Mouse (Mus musculus): Measurements from ENCODE around the gene Galnt14.
A peak's percentile ranks its signal among the peaks of the same experiment; 100 is the strongest.

Galnt14 gene

DNA sequence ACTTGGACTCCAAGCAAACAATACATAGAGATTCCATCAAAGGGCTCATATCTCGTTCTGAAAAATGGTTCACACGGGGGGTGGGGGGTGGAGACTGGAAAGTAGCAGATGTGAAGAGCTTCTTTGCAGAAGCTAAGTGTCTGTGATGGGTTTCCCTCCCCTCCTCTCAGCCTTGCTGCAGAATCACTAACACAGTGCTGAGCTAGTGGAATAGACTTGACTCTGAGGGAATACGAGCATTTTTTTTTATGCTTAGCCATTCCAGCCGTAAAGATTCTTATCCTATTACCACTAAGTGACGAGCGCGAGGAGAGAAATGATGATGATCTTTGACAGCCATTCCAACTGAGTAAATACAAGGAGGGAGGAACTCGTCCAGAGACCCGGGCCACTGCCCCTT, 142.0 kb downstream of the Galnt14 start:
- no peak for DNase-seq

DNA sequence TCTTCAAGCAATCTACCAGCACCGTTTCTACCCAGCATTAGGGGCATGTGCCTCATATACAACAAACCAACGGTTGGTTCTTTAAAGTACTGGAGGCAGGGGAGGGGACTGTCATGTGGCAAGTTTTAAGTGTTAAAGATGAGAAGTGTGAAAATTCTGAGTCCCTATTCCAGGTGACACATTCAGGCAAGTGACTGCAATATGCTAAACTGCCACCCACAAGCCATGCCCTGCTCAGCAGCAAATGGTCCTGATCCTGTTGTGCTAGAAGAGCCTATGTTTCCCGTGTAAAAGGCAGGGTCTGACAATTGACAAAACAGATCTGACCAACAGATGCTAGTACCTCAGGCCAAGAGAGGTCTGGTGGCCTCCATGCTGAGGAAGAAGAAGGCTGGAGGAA, 149.1 kb downstream of the Galnt14 start:
- no peak for DNase-seq

DNA sequence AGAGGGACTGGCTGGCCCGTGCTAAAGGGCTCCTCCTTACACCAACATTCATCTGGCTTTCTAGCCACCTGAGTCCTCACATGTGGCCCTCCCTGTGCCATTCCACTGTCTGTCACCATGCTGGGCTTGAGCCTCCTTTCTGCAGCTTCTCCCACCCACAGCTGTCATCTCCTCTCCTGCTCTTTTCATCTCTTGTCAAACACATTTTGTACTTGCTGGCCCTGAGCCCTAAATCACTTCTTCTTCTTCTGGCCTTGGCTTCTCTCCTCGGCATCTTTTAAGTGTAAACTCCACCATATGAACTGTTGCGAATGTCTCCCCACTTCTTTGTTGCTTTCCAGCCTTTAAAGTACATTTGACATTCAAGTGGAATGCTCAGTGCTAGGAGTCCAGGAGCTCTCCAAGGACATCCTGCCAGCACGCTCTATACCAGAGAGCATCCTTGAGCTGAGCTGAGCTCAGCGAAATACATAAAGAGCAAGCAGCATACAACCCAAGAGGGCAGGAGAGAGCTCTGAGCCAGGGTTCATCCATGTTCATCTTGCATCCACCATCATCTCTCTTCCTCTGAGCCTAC, 150.0 kb downstream of the Galnt14 start:
- no peak for DNase-seq

DNA sequence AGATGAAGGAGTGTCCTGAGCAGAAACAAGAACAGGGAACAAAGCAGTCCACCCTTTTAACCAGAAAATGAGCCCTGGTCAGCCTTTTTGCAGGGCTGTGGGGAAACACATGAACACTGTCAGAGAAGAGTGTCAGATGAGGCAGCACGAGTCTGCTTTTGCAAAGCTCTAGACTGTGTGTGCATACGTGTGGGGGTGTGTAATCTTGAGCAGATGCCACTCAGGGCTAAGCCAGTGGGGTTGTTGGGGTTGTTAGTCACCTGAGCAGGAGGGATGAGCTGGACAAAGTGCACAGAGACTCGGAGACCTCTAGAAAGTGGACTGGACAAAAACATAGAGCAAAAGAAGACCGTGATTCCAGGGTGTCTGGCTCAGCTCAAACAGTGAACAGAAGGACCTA, 150.8 kb downstream of the Galnt14 start:
- DNase-seq: no peak

DNA sequence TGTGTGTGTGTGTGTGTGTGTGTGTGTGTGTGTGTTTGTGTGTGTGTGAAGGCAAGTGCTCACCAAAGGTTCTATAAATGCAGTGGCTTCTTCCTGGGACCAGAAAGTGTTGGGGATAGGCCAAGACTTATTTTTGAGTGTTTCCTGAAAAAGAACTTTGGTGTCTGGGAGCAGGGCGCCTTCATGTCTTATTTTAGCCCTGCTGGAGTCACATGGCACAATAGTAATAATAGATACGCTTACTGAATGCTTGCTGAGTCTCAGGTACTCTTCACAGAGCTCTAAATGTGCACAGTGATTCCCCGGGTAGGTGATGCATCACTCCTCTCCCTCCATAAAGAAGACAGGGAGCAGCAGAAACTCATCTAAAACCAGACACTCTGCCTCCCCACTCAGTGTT, 153.2 kb downstream of the Galnt14 start:
- DNase-seq: no peak

DNA sequence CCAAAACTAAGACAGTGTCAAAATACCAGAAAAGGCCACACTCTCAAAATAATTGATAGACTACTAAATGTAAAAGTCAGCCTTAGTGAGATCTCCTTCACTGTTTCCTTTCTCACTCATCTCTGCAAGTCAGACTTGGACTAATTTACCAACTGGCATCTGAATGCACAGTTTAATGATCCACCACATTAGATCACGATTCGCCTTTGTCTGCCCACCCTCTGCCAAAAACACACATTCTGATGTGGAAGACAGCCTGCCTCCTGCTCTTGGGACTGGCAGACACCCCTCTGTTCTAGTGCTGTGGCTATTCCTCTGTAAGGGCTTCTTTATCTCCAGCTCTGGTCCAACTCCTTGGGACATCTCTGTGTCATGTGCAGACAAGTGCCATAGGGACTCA, 153.8 kb downstream of the Galnt14 start:
- peak; percentile 10 for DNase-seq

DNA sequence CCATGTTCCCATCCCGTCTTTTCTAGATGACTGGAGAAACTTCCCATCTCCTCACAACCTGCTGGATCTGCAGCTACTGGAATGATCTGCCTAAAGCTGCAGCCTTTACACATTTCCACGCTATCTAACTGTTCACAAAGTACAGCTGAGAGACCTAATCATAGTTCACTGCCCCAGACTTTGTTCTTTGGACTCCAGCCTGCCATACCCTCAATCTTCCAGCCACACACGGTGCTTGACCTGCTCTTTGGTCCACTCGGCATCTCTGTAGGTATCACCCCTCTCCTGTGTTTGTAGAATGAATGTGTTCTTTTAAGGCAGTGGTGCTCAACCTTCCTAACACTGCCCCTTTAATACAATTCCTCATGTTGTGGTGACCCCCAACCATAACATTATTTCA, 155.6 kb downstream of the Galnt14 start:
- DNase-seq: peak; percentile 25

DNA sequence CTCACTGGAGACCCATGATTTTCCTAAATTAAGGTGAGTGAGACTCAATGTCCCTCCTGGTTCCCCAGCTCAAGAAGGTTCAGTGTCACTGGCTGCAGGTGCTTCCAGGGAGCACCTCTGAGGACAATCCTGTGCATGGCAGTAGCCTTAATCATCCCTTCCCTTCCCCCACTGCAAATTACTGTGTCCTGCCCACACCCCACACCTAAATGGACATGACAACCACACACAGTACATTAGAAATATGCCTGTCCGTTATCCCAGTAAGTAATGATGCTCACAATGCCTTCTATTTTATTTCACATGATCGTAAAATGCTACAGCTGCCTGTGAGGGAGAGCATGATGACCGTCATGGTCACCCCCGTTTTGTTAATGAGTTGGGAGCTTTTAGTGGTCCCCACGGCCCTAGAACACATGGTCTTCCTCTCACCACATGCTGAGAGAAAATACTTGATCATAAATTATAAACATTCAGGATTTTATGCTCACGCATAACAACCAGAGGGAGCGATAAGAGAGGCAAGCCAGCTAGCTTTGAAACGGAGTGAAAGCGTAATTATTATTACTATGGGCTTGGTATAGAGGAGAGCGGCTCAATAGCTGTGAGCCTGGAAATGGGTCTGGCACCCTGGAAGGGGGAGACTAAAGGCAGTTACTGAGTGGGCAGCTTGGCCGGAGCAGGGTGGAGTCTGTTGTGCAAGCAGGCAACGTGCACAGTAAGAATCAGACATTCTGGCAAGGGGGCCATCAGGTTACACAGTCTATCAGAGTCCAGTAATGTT, 161.3 kb downstream of the Galnt14 start:
- DNase-seq: no peak

DNA sequence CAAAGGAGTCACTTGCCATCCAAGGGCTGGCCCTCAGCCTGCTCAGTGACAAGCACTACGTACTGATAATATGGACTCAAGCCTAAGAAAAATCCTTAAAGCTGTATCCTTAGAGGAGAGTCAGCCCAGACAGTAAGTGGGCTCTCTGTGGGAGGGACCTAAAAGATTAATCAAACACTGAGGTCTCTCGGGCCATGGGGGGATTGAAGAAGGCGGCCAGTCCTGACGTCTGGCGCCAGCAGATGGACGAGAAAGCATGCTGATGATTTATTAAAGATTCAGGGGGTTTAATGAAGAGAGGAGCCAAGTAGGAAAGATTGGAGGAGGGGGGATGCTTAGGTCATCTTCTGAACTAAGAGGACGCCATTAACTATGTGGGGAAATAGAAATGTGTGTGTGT, 162.1 kb downstream of the Galnt14 start:
- DNase-seq: no peak

DNA sequence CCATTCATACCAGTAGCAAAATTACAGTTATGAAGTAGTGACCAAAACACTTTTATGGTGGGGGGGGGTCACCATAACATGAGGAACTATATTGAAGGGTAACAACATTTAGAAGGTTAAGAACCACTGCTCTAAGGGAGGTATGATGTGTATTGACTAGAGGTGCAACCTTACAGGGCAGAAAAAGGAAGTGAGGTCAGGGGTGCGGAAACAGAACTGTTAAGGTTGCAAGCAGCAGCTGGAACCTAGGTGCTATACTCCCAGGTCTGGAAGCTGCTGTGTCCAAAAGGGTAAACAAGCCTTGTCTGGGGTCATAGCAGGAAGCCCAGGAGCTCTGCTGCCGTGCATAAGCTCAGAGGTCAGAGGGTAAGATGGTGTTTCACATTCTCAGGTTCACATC, 162.8 kb downstream of the Galnt14 start:
- DNase-seq: no peak

DNA sequence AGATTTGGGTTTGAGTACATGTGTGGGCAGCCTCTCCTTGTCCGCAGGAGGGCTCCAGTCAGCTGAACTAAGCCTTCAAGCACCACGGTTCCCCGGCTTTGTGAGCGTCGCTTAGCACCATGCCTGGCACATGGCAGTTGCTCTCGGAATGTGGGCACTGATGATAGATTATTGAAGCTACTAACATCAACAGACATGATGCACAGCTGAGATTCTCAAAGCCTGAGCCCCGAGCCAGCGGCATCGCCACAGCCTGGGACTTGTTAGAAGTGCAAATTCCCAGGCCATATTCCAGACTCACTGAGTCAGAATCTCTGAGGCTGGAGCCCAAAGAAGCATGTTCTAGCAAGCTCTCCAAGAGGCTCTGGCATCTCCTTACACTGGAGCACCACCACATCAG, 168.3 kb downstream of the Galnt14 start:
- no peak for DNase-seq

DNA sequence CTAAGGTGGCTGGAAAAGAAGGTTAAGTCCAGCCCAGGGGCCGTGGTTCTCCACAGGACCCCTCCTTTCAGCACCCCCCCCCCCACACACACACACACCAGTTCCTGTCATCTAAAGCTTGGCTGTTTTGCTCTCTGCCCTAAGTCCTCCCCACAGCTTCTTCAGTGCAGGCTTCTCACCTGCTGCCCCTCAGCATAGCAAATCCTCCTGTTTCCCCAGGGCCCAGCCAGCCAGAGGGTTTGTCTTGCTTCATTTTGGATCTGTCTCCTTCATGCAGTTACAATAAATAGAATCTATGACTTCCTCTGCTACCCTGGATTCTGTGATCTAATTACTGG, 169.1 kb downstream of the Galnt14 start:
- DNase-seq: no peak

DNA sequence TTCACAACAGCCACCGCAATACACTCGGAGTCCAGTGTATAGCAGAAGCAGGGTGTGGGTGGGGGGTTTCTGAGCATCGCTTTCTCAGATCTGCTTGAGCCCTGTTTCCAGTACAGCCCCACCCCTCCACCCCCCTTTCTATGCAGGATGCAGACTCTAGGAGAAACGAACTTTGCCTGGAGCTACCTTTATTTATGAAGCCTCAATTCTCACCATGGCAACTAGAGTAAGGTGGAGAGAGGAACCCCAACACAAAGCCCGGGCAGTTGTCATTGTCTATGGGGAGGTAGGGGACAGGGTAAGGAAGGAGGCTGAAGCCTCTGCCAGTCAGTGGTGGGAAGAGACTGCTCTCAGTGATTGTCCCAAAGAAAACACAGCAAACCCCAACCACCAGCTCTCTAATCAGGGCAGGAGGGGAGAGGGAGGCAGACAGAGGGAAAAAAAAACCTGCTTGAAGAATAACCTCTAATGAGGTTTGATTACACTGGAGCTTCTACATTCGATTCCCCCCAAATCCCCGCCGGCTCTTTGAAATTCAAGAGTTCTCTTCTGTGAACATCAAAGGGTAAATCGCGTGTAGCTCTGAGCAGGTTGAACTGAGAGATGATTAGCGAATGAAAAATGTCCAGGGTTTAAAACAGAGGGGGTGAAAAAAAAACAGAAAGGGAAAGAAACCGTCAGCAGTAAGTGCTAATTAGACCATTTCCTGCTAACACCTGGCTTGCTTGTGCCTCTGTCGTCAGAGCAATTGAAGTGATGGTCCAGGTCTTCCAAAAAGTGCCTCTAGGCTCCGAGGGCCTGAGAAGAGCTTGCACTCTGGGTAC, 169.6 kb downstream of the Galnt14 start:
- no peak for DNase-seq

DNA sequence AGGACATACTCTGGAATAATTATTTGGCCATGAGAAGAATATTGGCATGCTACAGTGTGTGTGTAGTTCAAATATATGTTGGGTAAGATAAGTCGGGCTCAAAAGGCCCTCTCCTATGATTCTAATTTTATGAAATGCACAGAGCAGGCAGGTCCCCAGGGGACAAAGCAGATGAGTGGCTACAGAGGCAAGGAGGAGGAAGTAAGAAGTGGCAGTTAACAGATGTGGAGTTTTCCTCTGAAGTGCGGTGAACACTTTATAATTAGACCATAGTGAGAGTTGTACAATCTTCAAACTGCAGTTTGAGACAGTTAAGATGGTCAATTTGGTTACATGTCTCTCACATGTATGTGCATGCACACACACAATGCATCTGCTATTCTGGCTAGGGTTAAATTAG, 178.4 kb downstream of the Galnt14 start:
- no peak for DNase-seq

DNA sequence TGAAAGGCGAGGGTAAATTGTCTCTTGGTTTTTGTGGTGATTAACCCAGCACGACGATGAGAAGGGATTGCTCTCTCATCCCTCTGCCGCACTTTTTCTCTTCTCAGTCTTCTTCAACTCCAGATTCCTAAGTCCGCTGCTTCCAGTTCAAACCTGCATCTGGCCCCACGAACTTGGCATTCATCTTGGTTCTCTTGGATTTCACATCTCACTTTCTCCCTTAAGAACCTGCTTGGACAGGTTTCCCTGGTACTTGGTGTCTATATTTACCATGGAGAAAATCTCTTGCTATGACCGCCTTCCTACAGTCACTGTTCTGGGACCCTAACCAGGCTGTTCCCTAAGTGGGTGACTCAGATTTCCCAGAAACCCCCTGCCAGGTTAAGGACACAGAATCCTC, 188.1 kb downstream of the Galnt14 start:
- no peak for DNase-seq

DNA sequence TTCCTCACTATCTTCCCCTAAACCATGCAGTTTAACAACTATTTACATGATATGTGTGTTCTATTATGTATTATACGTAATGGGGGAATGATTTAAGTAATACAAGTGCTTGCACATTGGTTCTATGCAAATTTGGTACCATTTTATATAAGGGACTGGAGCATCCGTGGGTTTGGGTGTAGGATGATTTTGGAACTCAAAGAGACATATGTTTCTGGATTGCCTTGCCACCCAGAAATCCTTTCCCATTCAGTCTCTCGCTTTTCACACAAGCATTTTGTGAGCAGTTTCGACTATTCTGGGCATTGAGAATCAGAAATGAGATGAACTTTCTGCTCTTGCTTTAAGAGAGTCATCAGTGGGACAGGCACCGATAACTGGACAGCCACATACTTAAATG, 190.9 kb downstream of the Galnt14 start:
- DNase-seq: no peak

DNA sequence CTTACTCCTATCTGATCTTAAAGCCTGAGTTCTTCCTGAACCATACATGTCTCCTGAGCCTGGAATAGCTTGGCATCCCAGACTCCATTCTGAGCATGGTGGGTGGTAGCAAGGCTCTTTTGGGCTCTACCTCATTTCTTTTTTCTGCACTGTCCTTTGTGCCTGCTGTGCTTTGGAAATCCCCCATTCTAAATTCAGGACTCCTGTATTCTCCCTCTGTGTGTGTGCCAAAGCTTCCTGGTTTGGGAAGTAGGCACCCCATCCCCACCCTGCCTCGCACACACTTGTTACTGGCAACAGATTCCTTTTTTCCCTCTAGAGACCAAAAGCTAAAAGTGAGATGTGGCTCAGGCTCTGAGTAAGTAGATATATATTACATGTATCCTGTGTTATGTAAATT, 191.9 kb downstream of the Galnt14 start:
- DNase-seq: no peak

DNA sequence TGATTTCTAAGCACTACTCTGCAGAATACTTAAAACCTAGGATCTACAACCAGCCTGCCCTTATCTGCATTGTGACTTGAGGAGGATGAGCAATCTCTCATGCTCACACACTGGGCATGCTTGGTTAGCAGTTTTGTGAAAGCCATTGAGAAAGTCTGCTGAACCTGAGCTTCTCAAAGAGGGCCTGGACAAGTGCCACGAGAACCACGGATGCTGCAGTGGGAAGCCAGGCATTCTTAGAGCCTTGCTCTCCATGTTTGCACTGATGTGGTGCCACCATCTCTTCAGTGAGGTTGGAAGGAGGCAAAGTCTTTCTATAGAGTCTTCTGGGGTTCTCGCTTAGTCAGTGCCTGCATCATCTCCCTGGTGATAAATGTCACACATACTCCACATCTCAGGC, 194.7 kb downstream of the Galnt14 start:
- DNase-seq: no peak

DNA sequence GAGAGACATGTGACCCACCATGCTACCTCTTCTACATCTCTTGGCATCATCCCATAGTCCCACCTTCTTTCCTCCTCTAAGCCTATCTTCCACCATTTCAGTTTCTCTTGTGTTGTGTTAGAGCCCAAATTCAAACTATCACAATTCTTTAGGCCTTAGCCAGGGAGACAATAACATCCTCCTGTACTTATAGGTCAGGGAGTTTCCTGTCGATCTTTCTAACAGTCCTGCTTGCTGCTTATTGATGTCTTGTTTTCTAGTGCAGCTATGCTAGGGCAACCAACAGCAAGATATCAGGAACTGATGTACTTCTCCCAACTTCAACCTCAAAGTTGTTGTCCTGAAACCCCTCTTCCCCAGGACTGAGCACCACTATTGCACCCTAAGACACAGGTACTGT, 195.4 kb downstream of the Galnt14 start:
- no peak for DNase-seq

DNA sequence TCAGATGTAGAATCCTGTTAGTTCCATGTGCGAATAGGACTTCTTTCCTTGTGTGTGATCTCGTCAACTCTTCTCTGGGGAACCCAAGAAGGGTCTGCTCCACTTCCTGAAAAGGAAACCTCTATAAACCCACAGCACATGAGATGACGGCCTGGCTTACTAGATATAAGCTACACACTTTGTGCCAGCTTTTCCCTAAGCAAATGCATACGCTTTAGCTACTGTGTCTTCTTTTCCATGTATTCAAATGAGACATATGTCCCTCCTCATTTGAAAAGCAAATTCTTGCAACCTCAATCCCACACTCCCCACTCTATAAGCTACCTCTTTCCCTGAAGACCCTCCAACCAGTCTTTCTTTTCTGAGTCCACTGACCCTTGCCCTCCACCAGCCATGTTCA, 196.0 kb downstream of the Galnt14 start:
- no peak for DNase-seq

DNA sequence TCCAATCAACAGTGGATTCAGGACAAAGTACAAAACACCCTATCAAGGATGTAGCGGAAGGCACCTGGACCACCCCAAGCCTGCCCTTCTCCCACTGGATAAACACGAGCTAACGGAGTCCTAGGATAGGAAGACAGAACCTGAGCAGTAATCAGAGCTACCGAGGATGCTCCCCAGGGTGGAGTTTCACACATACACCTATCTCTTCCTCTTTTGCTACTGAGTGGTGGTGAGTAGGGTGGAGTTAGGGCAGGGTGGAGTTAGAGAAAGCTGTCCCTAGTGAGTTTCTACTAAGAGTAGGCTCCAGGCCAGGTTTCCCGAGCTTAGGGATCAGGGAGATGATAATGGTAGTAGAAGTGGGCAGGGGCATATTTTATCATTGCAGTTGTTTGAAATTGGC, 197.4 kb downstream of the Galnt14 start:
- no peak for DNase-seq

DNA sequence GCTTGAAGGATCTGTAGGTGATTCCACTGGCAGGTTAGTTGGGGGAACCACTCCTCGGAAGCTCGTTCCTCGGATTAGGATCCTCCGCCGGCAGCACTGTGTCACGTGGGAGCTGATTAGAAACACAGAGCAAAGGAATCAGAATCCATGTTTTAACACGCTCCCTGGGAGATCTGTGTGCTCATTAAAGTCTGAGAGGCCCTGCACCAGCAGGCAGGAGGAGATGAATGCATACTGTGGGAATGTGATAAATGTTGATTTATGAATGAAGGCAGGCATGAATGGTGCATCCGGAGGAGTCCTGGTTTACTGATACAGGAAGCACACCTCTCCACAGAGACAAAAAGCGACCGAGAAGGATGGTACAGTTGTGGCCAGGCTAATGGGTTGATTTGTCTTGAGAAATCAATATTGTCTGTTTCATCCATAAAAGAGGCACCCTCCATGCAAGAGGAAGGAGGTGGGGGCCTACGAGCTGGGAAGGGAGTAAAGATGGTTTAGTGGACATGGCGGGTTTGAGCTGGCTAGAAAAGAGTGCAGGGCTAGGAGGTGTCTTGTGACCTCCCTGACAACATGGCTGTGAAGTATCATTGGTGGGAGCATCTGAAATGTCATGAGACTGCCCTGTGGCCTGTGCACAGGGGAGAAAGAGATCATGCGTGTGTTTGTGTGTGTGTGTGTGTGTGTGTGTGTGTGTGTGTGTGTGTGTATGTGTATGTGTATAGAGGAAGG, 202.3 kb downstream of the Galnt14 start:
- DNase-seq: no peak

DNA sequence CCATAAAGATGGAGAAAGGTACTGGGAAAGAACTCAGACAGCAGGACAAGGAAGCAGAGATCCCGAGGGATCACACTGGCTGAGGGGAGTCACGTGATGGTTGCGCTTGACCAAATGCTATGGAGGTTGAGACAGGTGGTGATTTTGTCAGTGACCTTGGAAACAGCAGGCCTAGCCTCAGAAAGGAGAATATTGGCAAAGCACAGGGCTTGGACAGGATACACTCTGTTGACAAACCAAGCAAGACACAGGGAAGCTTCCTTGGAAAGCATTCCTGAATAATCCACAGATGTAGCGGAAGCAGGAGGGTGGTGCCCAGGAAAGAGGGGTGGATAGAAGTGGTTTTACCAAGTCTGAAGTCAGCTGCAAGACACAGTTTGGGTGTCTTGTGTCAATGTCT, 206.1 kb downstream of the Galnt14 start:
- no peak for DNase-seq

DNA sequence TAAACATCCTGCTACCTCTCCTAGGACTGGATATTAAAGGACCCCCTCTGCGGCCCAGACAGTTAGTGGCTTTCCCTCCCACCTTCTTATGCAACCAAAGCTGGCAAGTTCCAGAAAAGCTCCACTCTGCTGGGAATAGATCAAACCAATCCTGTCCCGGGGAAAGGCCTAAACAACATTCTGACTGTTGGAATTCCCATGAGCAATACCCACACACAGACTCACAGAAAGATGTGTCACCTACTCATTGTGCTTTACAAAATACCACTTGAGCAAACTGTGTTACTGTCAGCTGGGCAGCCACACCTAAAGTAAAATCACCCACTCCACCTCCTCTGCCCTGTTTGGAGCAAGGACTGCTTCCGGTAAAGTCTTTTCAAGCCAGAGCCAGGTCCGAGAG, 207.6 kb downstream of the Galnt14 start:
- no peak for DNase-seq

Data from kidney, adult 18-20 months (tissue).